Comparison of ENCODE assay signal across 24 mouse cellular contexts in genomic region chr11:24391385-24391784, GRCm38 (mm10).
"Had no signal": no experiment of that assay in that cellular context is flagged by ENCODE, and none has a peak within 500 bp of the region (broad histone marks: within the 10 kb centered on the region; RNA-seq: fewer than 3 reads in every experiment).

No protein-coding gene starts in this region.

- ATAC-seq: liver, embryonic 12.5 days; midbrain, embryonic 15.5 days had no signal

- DNase-seq: kidney, adult 8-10 months; kidney, postnatal 10 days; kidney, postnatal 36 days; layer of hippocampus, postnatal 36 days; liver; lung, adult 18-20 months; lung, postnatal 10 days; lung, postnatal 36 days; right cerebral cortex, adult 18-20 months; right cerebral cortex, postnatal 14 days; right cerebral cortex, postnatal 4 days; thymus, postnatal 14 days; thymus, postnatal 4 days had no signal

- H3K4me1 ChIP-seq: kidney, embryonic 15.5 days; liver, embryonic 12.5 days; liver, embryonic 15.5 days; lung, embryonic 15.5 days; midbrain, embryonic 15.5 days; neural tube, embryonic 12.5 days; neural tube, embryonic 15.5 days; stomach, embryonic 15.5 days had no signal

- H3K9ac ChIP-seq: kidney, embryonic 15.5 days; limb, embryonic 13.5 days; liver, embryonic 12.5 days; liver, embryonic 15.5 days; lung, embryonic 15.5 days; midbrain, embryonic 12.5 days; midbrain, embryonic 15.5 days; neural tube, embryonic 12.5 days; neural tube, embryonic 15.5 days; stomach, embryonic 15.5 days had no signal

- H3K27me3 ChIP-seq: kidney, embryonic 15.5 days; liver, embryonic 12.5 days; liver, embryonic 15.5 days; lung, embryonic 15.5 days; midbrain, embryonic 12.5 days; midbrain, embryonic 15.5 days; neural tube, embryonic 12.5 days; neural tube, embryonic 15.5 days; stomach, embryonic 15.5 days had no signal

- H3K4me2 ChIP-seq: kidney, embryonic 15.5 days; liver, embryonic 12.5 days; liver, embryonic 15.5 days; lung, embryonic 15.5 days; midbrain, embryonic 12.5 days; midbrain, embryonic 15.5 days; neural tube, embryonic 12.5 days; neural tube, embryonic 15.5 days; stomach, embryonic 15.5 days had no signal

- H3K9me3 ChIP-seq: kidney, embryonic 15.5 days; limb, embryonic 10.5 days; limb, embryonic 13.5 days; liver, embryonic 12.5 days; liver, embryonic 15.5 days; lung, embryonic 15.5 days; midbrain, embryonic 12.5 days; midbrain, embryonic 15.5 days; neural tube, embryonic 12.5 days; neural tube, embryonic 15.5 days; stomach, embryonic 15.5 days had no signal

- H3K36me3 ChIP-seq: kidney, embryonic 15.5 days; limb, embryonic 10.5 days; limb, embryonic 13.5 days; liver, embryonic 12.5 days; liver, embryonic 15.5 days; lung, embryonic 15.5 days; midbrain, embryonic 12.5 days; midbrain, embryonic 15.5 days; neural tube, embryonic 12.5 days; neural tube, embryonic 15.5 days; stomach, embryonic 15.5 days had no signal

- H3K27ac ChIP-seq: kidney, embryonic 15.5 days; limb, embryonic 13.5 days; liver, embryonic 12.5 days; liver, embryonic 15.5 days; lung, embryonic 15.5 days; midbrain, embryonic 12.5 days; midbrain, embryonic 15.5 days; neural tube, embryonic 12.5 days; neural tube, embryonic 15.5 days; stomach, embryonic 15.5 days had no signal

- H3K4me3 ChIP-seq: kidney, embryonic 15.5 days; limb, embryonic 10.5 days; limb, embryonic 13.5 days; liver, embryonic 12.5 days; liver, embryonic 15.5 days; lung, embryonic 15.5 days; midbrain, embryonic 12.5 days; midbrain, embryonic 15.5 days; neural tube, embryonic 12.5 days; neural tube, embryonic 15.5 days; stomach, embryonic 15.5 days had no signal
